Mouse (Mus musculus) heart, embryonic 13.5 days (tissue): Measurements from ENCODE around the gene Bbs1. TPM values are rescaled to one million over a fixed set of nuclear protein-coding genes. Genes with fewer than 3 reads are reported as not detected.

Source experiments
- polyA plus RNA-seq: library from polyadenylated mRNA; unstranded; fragments of >200 nt; fragmentation: Nextera tagmentation; extraction: Ambion mirVana; gene quantifications from 2 replicates; pipeline ENCODE4 v1.2.1, GENCODE M21; 2015

Gene Bbs1
- polyA plus RNA-seq, 1 experiment from 2014 or later: 2.2 TPM

Other genes with a start within 250 kb of the Bbs1 start
- 1.4 and 1.6 TPM in 2 replicates for gene Gm960, start 208.0 kb downstream of the Bbs1 start, polyA plus RNA-seq
- gene Sptbn2, start 195.5 kb downstream of the Bbs1 start, polyA plus RNA-seq: 0.16 and 0.33 TPM in 2 replicates
- gene Rbm4b, start 150.1 kb downstream of the Bbs1 start, polyA plus RNA-seq: 36.1 and 40.6 TPM in 2 replicates
- gene Rbm4, start 112.7 kb downstream of the Bbs1 start, polyA plus RNA-seq: 45.5 and 50.8 TPM in 2 replicates
- 21.5 and 26.8 TPM in 2 replicates for gene Gm21992, start 95.0 kb downstream of the Bbs1 start, polyA plus RNA-seq
- gene Rbm14, start 95.0 kb downstream of the Bbs1 start, polyA plus RNA-seq: 48.4 and 48.6 TPM in 2 replicates
- gene Ccs, start 67.3 kb downstream of the Bbs1 start, polyA plus RNA-seq: 40.7 and 44.1 TPM in 2 replicates
- 0.04 TPM in 1 of 2 replicates, not detected in the other for gene Ccdc87, start 67.3 kb downstream of the Bbs1 start, polyA plus RNA-seq
- gene Ctsf, start 51.5 kb downstream of the Bbs1 start, polyA plus RNA-seq: 40.5 and 42.2 TPM in 2 replicates
- gene Actn3, start 28.7 kb downstream of the Bbs1 start, polyA plus RNA-seq: 2.8 and 3.9 TPM in 2 replicates
- gene Zdhhc24, start 28.0 kb downstream of the Bbs1 start, polyA plus RNA-seq: 8.4 and 8.6 TPM in 2 replicates
- gene Dpp3, start 21.7 kb upstream of the Bbs1 start, polyA plus RNA-seq: 84.6 and 84.7 TPM in 2 replicates
- gene Peli3, start 36.5 kb upstream of the Bbs1 start, polyA plus RNA-seq: 0.99 and 1.0 TPM in 2 replicates
- gene Mrpl11, start 55.5 kb upstream of the Bbs1 start, polyA plus RNA-seq: 85.2 and 101 TPM in 2 replicates
- gene Npas4, start 83.7 kb upstream of the Bbs1 start, polyA plus RNA-seq: 0.09 TPM in 2 replicates
- 8.5 and 9.4 TPM in 2 replicates for gene Slc29a2, start 117.2 kb upstream of the Bbs1 start, polyA plus RNA-seq
- gene B4gat1, start 132.2 kb upstream of the Bbs1 start, polyA plus RNA-seq: 41.4 and 49.5 TPM in 2 replicates
- 1.4 and 1.7 TPM in 2 replicates for gene AC124502.3, start 132.3 kb upstream of the Bbs1 start, polyA plus RNA-seq
- 29.5 and 33.5 TPM in 2 replicates for gene Brms1, start 134.7 kb upstream of the Bbs1 start, polyA plus RNA-seq
- gene Rin1, start 143.9 kb upstream of the Bbs1 start, polyA plus RNA-seq: 2.4 and 3.5 TPM in 2 replicates
- gene Cd248, start 161.4 kb upstream of the Bbs1 start, polyA plus RNA-seq: 17.7 and 23.6 TPM in 2 replicates
- gene Tmem151a, start 178.9 kb upstream of the Bbs1 start, polyA plus RNA-seq: 3.5 and 4.8 TPM in 2 replicates
- 84.3 and 94.6 TPM in 2 replicates for gene Yif1a, start 181.9 kb upstream of the Bbs1 start, polyA plus RNA-seq
- 4.6 and 5.8 TPM in 2 replicates for gene Cnih2, start 191.9 kb upstream of the Bbs1 start, polyA plus RNA-seq
- 220 TPM in 2 replicates for gene Rab1b, start 200.4 kb upstream of the Bbs1 start, polyA plus RNA-seq
- gene Klc2, start 211.9 kb upstream of the Bbs1 start, polyA plus RNA-seq: 18.4 and 22.3 TPM in 2 replicates